Mouse (Mus musculus) lung, postnatal 0 days (tissue): ENCODE results near the gene Sspo. TPM values are rescaled to one million over a fixed set of nuclear protein-coding genes. Genes with fewer than 3 reads are reported as not detected.

Experiments used
- ATAC-seq: fragments of 200-750 bp; cut with Nextera tagmentation; 2 replicates; pipeline ENCODE4 v1.8.0; 2017; ENCODE audit warnings: moderate library complexity
- DNase-seq: peaks from one replicate; pipeline ENCODE4 v3.0.0-alpha.2; 2016; ENCODE audit warnings: low spot score
- H3K27ac ChIP-seq: fragments of 300-500 bp; sonication (generic); 2 replicates; pipeline ENCODE4 v1.5.1; 2014; ENCODE audit warnings: antibody characterized with exemption, mild to moderate bottlenecking, low read length, mixed read lengths
- H3K27me3 ChIP-seq: fragments of 300-500 bp; sonication (generic); replicated peaks from 2 replicates; pipeline ENCODE4 v1.6.1; 2014; ENCODE audit warnings: low read length, mixed read lengths; ENCODE audit not compliant: insufficient read depth
- H3K36me3 ChIP-seq: fragments of 300-500 bp; sonication (generic); 2 replicates; pipeline ENCODE4 v1.6.1; 2014; ENCODE audit warnings: low read length, mixed read lengths; ENCODE audit not compliant: insufficient read depth
- H3K4me1 ChIP-seq: fragments of 300-500 bp; sonication (generic); 2 replicates; pipeline ENCODE4 v1.6.1; 2014; ENCODE audit warnings: antibody characterized with exemption, low read depth, low read length, mixed read lengths; ENCODE audit not compliant: insufficient read depth
- H3K4me2 ChIP-seq: fragments of 300-500 bp; sonication (generic); replicated peaks from 2 replicates; pipeline ENCODE4 v1.6.1; 2014; ENCODE audit warnings: low read depth, mild to moderate bottlenecking, low read length, moderate library complexity, mixed read lengths
- H3K4me3 ChIP-seq: fragments of 300-500 bp; sonication (generic); 2 replicates; pipeline ENCODE4 v1.5.1; 2014; ENCODE audit warnings: low read depth, low read length
- H3K9ac ChIP-seq: fragments of 300-500 bp; sonication (generic); replicated peaks from 2 replicates; pipeline ENCODE4 v1.6.1; 2014; ENCODE audit warnings: low read depth, mild to moderate bottlenecking
- H3K9me3 ChIP-seq: fragments of 300-500 bp; sonication (generic); 2 replicates; pipeline ENCODE4 v1.6.1; 2016; ENCODE audit warnings: low read length, mixed read lengths
- CTCF ChIP-seq: IDR thresholded peaks from 2 replicates; pipeline ENCODE4 v1.5.1; 2016; ENCODE audit warnings: antibody characterized with exemption, mild to moderate bottlenecking
- EP300 ChIP-seq: IDR thresholded peaks from 2 replicates; pipeline ENCODE4 v1.6.1; 2016; ENCODE audit warnings: antibody characterized with exemption, mild to moderate bottlenecking, control low read depth
- WGBS: fragments of 180-500 bp; shearing (Covaris S2); extraction: QIAGEN DNeasy Blood & Tissue Kit; methylation state at CpG from one replicate; pipeline ENCODE4 v1.1.7; 2014; 5-methylcytosine and 5-hydroxymethylcytosine counted together
- polyA plus RNA-seq: library from polyadenylated mRNA; unstranded; fragments of >200 nt; fragmentation: Nextera tagmentation; extraction: Ambion mirVana; gene quantifications from 2 replicates; pipeline ENCODE4 v1.2.1, GENCODE M21; 2015

Sspo gene
- polyA plus RNA-seq, 1 experiment from 2014 or later, result 0.64 TPM

- no peak for ATAC-seq
- H3K4me2 ChIP-seq, result no peak overlapping the region
- WGBS, result 75% methylated on average over 3 of the region's 3 CpGs
- no peak for DNase-seq
- TF ChIP-seq EP300 (no peak), CTCF (no peak)
- H3K4me3 ChIP-seq, result no peak overlapping the region
- H3K27me3 ChIP-seq, result no peaks in the 10 kb centered on the region
- H3K36me3 ChIP-seq, result no peaks in the 10 kb centered on the region
- no peaks in the 10 kb centered on the region for H3K9me3 ChIP-seq
- no peaks in the 10 kb centered on the region for H3K4me1 ChIP-seq
- no peak overlapping the region for H3K9ac ChIP-seq
- no peak overlapping the region for H3K27ac ChIP-seq
These were observed 24.7 kb upstream of the Sspo start for GRCm38 (mm10) chr6:48423336-48423735.

- WGBS, result 51% methylated on average over 5 of the region's 5 CpGs
- H3K4me3 ChIP-seq, result no peak overlapping the region
- no peak for ATAC-seq
- no peak for DNase-seq
- TF ChIP-seq EP300, result no peak
- TF ChIP-seq CTCF, result peak; percentile 39
- H3K4me1 ChIP-seq, result no peaks in the 10 kb centered on the region
- H3K9ac ChIP-seq, result no peak overlapping the region
- H3K27ac ChIP-seq, result no peak overlapping the region
- no peaks in the 10 kb centered on the region for H3K9me3 ChIP-seq
- H3K36me3 ChIP-seq, result no peaks in the 10 kb centered on the region
- no peak overlapping the region for H3K4me2 ChIP-seq
- no peaks in the 10 kb centered on the region for H3K27me3 ChIP-seq
These were observed 24.0 kb upstream of the Sspo start for GRCm38 (mm10) chr6:48424074-48424473.

- DNase-seq, result no peak
- Histone ChIP-seq H3K9me3 (no peaks in the 10 kb centered on the region), H3K27ac (no peak overlapping the region), H3K27me3 (no peaks in the 10 kb centered on the region), H3K4me2 (no peak overlapping the region), H3K36me3 (no peaks in the 10 kb centered on the region), H3K9ac (no peak overlapping the region), H3K4me3 (no peak overlapping the region), H3K4me1 (no peaks in the 10 kb centered on the region)
- TF ChIP-seq EP300 (no peak), CTCF (no peak)
- 78% methylated on average over 5 of the region's 5 CpGs for WGBS
- no peak for ATAC-seq
These were observed 21.1 kb upstream of the Sspo start for GRCm38 (mm10) chr6:48426956-48427355.

- 69% methylated on average over 4 of the region's 4 CpGs for WGBS
- Histone ChIP-seq H3K9ac (no peak overlapping the region), H3K4me2 (no peak overlapping the region), H3K27ac (no peak overlapping the region), H3K4me1 (peaks cover 6% of the 10 kb centered on the region; the same call in 1 of the 2 replicates), H3K27me3 (no peaks in the 10 kb centered on the region), H3K9me3 (no peaks in the 10 kb centered on the region), H3K36me3 (no peaks in the 10 kb centered on the region), H3K4me3 (no peak overlapping the region)
- no peak for TF ChIP-seq CTCF
- no peak for TF ChIP-seq EP300
- no peak for DNase-seq
- ATAC-seq, result no peak
These were observed 19.1 kb upstream of the Sspo start for GRCm38 (mm10) chr6:48428769-48429557.

- H3K4me3 ChIP-seq, result no peak overlapping the region
- H3K9ac ChIP-seq, result no peak overlapping the region
- H3K27ac ChIP-seq, result no peak overlapping the region
- H3K27me3 ChIP-seq, result no peaks in the 10 kb centered on the region
- H3K9me3 ChIP-seq, result no peaks in the 10 kb centered on the region
- no peak overlapping the region for H3K4me2 ChIP-seq
- WGBS, result 62% methylated on average over 5 of the region's 5 CpGs
- no peaks in the 10 kb centered on the region for H3K36me3 ChIP-seq
- TF ChIP-seq CTCF (no peak), EP300 (no peak)
- ATAC-seq (no peak), DNase-seq (no peak)
- peaks cover 6% of the 10 kb centered on the region; the same call in 1 of the 2 replicates for H3K4me1 ChIP-seq
These were observed 17.3 kb upstream of the Sspo start for GRCm38 (mm10) chr6:48430748-48431147.

GRCm38 (mm10) chr6:48432893-48433816 is 14.9 kb upstream of the Sspo start:
- Histone ChIP-seq H3K36me3 (peaks cover 7% of the 10 kb centered on the region; the same call in 1 of the 2 replicates), H3K27ac (0 out of 2 replicates have a peak overlapping the region, but pooled peaks have one; percentile 6), H3K4me1 (peaks cover 6% of the 10 kb centered on the region; the same call in 1 of the 2 replicates), H3K9ac (no peak overlapping the region), H3K4me2 (no peak overlapping the region), H3K9me3 (no peaks in the 10 kb centered on the region), H3K4me3 (no peak overlapping the region), H3K27me3 (no peaks in the 10 kb centered on the region)
- peak; percentile 57 for ATAC-seq
- no peak for TF ChIP-seq CTCF
- no peak for TF ChIP-seq EP300
- WGBS, result 25% methylated on average over 12 of the region's 12 CpGs
- peak; percentile 49 for DNase-seq
